Mouse (Mus musculus): ENCODE measurements around the gene Csrnp3. TPM values are rescaled to one million over a fixed set of nuclear protein-coding genes. Genes with fewer than 3 reads are reported as not detected.

Gene Csrnp3
- total and polyA plus RNA-seq, 3 experiments = 0.12 to 1.0 (median 0.17) TPM

DNA sequence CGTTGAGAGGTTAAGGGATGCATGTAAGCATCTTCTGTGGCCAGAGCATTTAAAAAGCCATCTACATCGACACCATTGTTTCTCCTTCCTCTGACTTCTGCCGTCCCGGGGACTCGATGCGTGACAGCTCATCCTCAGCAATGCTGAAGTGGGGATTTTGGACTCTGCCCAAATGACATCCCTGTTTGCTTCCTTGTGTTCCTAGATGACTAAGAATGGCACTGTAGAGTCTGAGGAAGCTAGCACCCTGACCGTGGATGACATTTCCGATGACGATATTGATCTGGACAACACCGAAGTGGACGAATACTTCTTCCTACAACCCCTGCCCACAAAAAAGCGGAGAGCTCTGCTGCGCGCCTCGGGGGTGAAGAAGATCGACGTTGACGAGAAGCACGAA is 173.7 kb downstream of the Csrnp3 start:
- no peak for DNase-seq

DNA sequence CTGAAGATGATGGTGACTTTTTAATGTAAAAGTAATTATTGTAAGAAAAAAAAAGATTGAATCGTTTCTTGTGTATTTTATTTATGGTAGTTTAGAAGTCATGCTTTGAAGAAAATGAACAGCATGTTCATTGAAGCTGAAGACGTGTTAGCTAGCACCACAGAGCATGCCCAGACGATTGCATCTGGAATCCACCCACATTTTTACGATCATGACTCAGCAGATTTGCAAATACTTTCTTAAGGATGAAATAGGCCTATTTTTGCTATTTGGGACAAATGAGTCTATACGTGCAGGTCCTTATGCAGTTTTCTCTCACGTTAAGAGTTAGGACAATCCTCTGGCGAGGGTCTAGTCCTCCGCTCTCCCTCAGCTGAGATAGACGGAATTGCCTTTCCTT is 177.9 kb downstream of the Csrnp3 start:
- no peak for DNase-seq

DNA sequence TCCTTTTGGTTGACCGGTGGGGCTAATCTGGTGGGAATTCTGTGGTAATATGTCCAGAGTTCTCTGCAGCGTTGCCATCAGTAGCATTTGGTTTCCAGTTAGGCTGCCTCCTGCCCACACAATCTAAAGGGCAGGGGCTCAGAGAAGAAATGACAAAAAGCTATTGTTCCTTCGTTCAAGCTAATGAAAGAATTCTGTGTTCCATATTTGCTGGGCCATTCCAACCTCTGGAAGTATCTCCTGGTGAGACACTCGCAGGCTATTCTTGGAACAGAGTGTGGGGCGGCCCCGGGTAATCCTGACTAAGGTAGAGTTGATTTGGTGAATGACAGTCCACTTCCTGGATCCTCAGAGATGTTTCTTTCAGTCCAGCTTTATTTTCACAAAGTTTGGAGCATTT is 179.3 kb downstream of the Csrnp3 start:
- no peak for DNase-seq

DNA sequence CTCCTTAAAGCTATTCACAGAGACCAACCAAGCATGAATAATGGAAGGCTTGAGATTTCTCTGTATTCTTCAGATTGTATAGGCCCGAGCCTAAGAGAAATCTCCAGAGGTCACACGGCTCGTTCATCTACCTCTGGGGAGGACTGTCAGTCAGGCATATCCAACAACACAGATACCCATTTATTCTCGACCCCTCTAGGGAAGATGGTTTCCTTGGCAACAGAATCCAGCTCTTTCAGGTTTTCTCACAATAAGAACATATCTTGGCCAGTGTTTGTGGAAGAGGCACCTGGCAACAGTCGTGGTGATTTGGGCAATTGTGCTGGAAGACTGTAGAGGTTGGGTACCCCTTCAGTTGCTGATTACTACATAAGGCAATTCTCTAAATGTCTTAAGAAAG is 183.2 kb downstream of the Csrnp3 start:
- no peak for DNase-seq

DNA sequence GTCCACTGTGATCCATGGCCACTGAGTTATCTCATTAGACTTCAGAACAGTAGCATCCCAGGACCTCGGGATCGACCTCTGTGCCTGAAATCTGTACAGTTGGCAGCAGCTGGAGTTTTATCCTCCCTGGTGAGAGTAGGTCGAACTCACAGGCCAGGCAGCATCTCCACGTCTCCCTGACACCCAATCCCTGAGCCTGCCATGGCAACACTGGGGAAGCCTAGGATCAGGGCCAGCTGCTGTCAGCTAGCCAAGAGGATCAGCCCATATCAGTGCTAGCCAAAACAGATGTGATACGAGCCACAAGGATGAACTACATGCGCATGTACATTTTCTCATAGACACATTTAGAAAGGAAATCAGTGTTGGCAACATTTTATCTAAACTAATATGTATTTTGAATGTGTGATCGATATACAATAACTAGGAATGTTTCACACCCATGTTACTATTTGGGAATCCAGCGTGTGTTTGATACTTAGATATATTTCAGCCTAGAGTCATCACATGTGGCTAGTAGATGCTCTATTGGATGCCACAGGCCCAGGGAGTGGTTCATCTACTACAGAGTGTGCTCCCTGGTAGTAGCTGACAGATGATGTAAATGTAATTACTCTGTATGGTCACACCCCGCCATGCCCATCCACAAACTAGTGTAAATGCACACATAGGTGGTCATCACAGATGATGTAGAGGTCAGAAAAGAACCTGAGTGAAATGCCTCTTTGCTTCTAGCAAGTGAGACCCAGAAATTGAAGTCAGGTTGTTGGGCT is 189.5 kb downstream of the Csrnp3 start:
- no peak for DNase-seq

DNA sequence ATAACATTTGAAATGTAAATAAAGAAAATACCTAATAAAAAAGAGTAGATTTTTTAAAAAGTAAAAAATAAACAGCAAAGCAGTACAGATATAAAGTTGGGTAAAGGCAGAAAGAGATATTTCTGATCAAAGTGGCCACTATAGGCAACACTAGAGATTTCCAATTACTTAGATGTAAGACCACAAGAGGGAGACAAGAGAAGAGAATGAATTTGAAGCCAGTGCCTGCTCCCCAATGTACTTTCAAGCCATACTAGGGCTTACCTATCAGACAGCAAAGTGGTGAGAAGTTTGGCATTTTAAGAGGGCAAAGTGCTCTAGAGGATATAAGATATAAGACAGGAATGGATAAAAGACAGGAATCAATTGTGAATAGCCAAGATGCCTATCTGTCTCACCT is 195.0 kb downstream of the Csrnp3 start:
- no peak for DNase-seq

DNA sequence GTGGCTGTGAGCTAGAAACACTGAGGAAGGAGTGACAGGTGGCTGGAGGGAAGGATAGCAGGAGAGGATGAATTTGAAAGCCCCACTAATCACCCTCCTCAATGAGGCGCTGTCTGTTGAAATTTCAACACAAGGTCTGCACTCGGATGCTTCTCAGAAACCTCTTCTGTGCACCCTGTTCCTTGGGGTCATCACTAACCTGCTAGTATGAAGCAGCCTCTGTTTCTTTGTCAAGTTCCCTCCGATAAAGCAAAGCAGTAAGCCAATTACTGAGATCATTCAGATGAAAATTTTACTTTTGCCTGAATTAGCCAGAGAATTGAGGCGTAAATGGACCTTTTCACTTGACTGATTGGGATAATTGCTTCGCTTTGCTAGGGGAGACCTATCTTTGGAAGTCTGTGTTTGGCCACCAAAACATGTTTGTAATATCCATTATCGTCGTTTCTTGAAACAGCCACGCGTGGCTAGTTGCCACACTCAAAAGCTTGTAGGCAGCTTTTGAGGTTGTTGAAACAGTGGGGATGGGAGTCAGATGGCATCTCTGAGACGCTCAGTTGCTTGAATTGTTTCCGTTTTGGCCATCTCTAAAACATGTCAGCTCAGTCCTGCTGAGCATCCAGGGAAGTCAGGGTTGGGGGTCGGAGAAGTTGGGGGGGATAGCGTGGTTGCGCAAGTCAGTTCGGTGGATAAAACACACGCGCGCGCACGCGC is 195.8 kb downstream of the Csrnp3 start:
- DNase-seq = no peak

DNA sequence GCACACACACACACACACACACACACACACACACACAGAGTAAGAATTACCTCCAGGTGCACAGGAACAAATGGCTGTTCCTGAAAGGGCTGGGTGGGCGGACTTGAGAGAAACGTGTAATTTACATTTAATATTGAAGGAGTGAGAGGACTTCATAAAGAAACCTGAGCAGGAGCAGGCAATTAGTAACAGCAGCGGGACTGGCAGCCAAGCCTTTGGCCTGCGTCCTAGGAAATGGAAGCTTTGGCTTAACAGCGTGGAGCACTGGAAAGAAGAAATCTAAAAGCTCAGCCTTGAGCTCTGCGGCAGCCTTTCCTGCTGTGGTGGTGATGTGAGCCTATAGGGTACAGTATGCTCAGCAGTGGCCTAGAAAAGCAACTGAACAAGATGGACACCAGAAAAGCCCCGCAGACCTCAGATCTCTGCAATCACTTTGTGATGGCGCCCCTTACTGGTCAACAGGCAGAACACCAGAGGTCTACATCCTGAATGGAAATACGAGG is 196.4 kb downstream of the Csrnp3 start:
- DNase-seq = peak; percentile 17

DNA sequence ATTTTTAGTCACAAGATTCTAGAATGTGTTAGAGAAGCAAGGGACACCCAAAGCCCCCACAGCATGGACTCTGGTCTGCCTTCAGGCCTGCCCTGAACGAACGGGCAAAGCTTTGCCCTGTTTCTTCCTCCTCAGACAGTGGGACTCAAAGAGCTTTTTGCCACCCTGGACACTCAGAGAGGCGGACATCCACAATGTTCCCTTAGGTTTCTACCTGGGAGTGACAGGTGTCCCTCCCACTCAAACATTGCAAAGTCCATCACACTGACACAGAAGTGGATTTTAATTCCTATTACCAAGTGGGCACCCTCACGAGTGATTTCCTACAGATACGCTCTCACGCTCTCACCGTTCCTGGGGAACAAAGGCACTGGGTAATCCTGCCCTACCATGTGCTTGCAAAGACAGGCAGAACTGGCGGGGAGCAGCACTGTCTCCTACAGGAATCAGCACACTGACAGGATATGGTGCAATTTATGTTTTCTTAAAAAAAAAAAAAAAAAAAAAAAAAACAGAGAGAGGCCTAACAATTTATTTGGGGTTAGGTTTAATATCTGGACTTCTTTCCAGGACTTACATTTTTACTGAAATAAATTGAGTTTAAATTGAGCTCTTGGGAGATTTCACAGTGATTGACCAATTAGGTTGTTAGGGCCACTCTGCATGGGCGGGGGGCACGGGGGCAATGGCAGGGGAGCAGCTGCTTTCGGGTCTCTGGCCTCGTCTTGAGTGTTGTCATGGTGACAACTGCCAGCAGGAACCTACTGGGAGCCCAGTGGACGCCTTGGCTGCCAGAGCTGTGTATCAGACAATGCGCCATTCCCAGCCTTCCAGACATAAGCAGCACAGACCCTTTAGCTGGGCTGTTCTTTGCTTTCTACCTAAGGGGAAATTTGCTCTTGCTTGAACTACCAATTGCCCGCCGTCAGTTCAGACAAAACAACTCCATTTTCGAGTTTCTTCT is 198.2 kb downstream of the Csrnp3 start:
- no peak for DNase-seq

DNA sequence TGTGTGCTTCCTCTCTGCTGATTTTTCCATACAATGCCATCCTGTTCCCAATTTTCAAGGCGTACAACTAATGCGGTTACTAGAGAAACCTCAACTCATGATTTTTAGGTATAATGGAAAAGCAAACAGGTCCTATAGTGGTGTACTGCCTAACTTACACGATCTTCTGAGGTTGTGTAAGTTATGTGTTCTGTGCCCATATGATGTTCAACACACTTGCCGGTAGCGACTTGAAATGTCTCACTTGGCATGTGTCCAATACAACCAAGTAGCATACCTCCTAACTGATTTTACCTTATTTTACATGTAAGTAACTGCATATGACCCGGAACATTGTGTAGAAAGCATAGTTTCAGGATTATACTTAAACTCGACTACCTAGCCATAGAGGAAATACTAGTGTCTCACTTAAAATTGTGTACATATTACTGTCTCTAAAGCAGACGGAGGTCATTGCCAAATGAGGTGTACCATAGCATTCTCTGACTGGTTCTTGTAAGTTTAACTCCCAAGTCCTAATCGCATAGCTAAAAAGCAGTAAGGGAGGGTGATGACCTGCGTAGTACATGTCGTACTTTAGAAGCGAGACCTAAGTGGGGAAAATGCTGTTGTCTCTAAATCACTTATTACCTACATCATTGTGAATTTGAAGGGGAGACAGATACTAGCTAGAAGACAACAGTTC is 199.0 kb downstream of the Csrnp3 start:
- no peak for DNase-seq

DNA sequence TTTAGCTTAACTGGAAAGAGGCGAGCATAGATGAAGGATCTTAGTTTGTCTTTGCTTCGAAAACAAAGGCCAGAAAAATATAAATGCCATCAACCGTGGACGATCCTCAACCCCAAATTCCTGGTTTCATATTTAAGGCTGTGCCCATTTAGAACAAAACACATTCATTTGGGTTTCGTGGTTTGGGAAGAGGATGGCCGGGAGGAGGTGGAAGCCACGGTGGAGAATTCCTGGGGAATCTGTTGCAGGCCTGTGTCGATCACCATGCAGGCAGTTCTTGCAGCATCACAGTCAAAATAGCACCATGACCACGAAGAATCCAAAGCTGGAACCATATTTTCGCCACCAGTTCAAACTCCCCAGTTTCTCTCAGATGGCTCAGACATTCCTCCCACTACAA is 217.7 kb downstream of the Csrnp3 start:
- no peak for DNase-seq

DNA sequence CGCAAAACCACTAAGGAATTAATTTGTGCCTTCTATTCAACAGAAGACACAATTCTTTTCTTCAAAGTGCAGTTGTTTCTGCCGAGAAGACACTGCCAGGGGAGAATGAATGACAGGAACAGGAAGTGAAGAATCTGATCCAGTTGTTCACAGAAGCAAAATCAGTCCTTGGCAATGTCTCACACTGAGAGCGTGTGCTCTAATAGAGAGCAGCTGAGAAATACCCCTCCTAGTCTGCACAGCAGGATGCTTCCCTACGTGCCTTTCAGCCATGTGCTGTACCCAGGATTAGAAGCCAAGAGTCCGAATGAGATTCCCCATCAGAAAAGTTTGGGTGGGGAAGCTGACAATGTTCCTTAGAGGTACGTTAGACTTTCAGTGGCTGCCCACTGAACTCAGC is 223.9 kb downstream of the Csrnp3 start:
- no peak for DNase-seq

DNA sequence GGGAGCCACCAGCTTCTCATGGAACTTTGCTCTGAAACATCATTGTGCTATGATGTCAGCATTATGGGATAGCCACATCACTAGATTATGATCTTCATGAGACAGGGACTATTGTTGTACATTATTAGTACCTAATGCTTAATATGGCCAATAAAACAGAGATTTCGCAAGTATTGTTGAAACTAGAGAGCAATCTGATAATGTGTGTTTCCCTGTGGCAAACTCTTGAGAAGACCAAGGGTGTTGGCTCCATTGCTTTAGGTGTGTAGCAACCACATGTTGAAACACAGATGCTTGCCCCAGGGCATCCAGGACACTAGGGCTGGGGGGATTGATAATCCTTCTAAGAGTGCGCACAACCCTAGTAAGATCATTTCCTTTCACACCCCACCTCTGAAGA is 235.2 kb downstream of the Csrnp3 start:
- no peak for DNase-seq

Other genes starting within 250 kb of the Csrnp3 start
- gene Scn2a, start 225.0 kb upstream of the Csrnp3 start, total RNA-seq (2021) = 1 to 10 TPM in 1 of 2 experiments, under 1 TPM in 1; 0.55 to 1.2 TPM
- gene Scn2a, start 225.0 kb upstream of the Csrnp3 start, polyA plus RNA-seq (2012; rRNA removed) = 0.07 and 0.10 TPM in 2 replicates